Mouse (Mus musculus) hematopoietic multipotent progenitor cell, adult 10-12 weeks (in vitro differentiated cells): Measurements from ENCODE around the gene Fcor. TPM values are rescaled to one million over a fixed set of nuclear protein-coding genes. Genes with fewer than 3 reads are reported as not detected.

Source experiments
- polyA plus RNA-seq: library from polyadenylated mRNA; stranded (reverse); fragments of >175 nt; gene quantifications from 2 replicates; pipeline ENCODE4 v1.2.3, GENCODE M21; 2012; ENCODE audit warnings: low replicate concordance

The Fcor gene
- 0.49 TPM in 1 of 2 replicates, not detected in the other for polyA plus RNA-seq

DNA sequence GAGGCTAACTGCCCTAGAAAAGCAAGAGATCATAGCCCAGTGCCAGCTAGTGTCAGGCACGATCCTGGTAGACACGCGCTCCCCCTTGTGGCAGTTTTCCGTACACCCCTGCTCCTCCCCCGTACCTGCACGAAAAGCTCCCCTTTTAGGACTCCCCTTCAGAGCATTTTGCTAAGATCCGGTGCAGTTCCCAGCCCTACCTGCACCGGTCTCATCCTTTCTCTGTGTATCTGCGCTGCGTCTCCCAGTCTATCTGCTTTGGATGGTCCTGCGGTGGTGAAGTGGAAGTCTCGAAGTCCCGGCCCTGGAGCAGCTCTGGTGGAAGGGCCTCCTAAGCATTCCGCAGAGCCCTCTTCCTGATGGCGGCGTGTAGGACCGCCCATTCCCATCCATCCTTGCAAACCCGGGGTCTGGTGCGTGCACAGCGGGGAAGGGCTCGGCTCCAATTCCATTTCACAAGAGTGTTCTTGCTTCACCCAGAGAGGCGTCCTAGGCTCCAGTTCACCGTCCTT is at the start of gene Fcor:
Fcor (minus strand) TSS at position 383 of the 512 bp plus-strand sequence.

GRCm38 (mm10) chr8:3720551-3720950 is 48.4 kb upstream of the Fcor start, which contains the start of gene Clec4g:
Gene Clec4g, minus strand, starts transcription at chr8:3720651.

DNA sequence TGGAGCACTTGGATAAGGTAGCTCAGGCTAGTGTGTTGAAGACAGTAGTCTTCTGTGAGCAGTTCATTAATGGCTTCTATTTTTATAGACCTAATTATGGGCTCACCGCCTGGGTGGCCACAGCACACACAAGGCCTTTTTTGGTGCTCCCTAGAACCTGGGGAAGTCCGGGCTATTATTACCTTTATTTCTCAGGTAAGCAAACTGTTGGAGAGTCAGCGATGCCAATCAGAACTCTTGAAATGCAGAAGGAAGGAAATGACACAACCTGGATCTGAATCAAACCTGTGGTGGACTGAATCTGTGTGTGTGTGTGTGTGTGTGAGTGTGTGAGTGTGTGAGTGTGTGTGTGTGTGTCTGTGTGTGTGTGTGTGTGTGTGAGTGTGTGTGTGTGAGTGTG is 22.0 kb upstream of the Fcor start, which contains the start of gene Fcer2a:
Fcer2a (minus strand) TSS at position 55 of the 400 bp plus-strand sequence.

DNA sequence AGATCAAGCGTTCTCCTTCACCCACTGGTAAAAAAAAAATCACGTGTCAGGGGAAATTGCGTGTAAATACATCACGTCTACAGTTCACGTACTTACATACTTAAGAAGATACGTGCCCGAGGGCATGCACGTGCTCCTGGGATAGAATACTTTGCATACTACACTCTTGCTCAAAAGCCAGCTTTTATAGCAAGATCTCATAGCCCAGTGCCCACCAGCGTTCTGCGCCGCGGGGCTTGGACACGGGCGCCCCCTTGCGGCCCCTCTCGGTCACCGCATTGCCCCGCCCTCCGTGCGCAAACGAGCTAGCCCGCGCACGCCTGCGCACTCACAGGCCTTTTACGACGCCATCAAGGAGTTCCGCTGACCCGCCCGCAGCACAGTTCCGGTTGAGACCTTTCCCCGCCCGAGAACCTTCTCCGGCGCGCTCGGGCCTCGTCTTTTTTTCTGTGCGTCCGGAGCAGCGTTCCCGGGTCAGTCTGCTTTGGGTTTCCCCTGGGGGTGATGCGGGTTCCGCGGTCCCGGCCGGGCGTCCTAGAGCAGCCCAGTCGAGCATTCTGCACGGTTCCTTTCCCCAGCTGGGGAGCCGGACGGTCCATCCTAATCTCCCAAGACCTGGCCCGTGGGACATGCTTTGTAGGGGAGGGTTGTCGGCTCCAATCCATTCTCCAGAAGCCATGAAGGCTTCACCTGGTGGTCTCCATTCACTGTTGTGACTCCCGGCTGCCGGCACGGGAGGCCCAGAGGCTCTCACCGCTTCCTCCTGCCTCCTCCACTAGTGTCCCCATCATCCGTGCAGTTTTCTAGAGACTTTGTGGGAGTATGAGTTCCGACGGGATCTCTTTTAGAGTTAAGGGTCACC is 4.2 kb upstream of the Fcor start, which contains the start of gene Trappc5:
Trappc5 (plus strand) TSS at position 169 of the 862 bp plus-strand sequence.

GRCm38 (mm10) chr8:3665507-3665906 is 6.7 kb downstream of the Fcor start, which contains the start of gene Mcemp1:
Gene Mcemp1, plus strand, starts transcription at chr8:3665754.

DNA sequence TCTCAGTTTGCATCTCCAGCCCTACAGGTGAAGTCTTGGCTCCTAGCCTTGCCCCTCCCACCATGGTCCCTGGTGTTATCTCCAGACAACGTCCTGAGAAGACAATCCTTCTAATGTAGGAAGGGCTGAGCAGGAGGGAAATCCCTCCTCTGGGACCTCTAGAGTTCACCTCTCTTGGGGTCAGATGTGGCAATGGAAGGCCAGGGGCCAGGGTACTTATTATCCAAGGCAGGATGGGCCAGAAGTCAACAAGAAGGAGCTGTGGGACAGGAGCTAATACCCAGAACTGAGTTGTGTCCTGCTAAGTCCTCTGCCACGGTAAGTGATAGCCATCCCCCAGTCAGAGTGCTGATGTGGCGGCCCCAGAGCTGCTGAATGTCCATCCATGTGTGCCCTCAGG is 16.6 kb downstream of the Fcor start, which contains the start of gene Retn:
Retn (plus strand) TSS at position 245 of the 400 bp plus-strand sequence.

GRCm38 (mm10) chr8:3630647-3631477 is 41.3 kb downstream of the Fcor start, which contains the start of gene Stxbp2:
Gene Stxbp2, plus strand, starts transcription at chr8:3630955.

DNA sequence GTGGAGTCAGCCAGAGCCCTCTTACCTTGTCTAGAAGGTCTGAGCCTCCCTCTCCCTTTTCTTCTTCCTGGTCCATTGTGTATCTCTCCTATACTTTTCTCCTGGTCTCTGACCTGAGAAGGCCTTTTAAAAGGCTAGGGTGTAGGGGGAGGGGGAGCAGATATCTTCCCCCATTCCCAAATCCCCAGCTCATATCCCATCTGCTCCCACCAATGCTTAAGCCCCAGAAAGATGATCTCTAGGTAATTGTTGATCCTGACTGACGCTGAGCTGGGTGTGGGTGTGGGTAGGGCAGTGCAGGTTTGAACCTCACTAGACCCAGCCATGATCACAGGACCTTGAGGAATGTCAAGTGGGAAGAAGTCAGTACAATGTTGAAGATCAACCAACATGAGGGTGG is 46.7 kb downstream of the Fcor start, which contains the start of gene Pcp2:
Pcp2 (minus strand) TSS at position 101 of the 400 bp plus-strand sequence.

DNA sequence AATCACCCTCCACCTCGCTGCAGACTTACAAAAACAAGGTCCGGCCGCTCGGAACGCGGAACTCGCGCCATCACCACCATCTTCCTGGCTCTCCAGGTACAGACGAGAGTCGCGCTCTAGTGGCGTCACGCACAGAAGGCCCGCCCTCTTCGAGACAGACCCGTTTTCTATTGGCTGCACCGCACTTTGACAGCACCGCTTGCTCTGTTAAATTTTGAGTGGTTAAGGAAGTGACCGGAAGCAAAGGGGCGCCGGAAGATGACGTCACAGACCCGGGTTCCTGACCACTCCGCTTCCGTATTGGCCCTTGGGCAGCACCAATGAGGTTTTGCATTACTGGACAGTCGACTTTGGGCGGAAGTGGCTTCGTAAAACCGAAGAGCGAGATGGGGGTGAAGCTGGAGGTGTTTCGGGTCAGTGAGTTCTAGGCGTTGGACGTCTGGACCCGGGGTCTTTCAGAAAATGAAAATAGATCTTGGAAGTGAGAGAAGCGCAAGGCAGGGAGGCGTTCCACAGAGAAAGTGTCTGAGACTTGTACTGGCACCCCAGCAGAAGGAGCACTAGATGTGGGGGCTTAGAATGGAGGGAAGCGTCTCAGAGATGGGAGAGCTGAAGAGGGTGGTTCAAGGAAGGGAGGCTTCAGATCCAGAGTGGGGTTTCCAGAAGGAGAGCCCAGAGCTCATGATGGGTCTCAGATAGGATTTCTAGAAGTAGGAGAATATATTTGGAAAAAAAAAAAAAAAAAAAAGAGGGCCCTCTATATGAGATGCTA is 50.8 kb downstream of the Fcor start, which contains the start of the genes Xab2 and Pet100:
Xab2 (minus strand) TSS at position 118 of the 772 bp plus-strand sequence.
Pet100 (plus strand) TSS at position 350 of the 772 bp plus-strand sequence.

Other genes starting within 250 kb of the Fcor start
- 1.2 and 2.5 TPM in 2 replicates for gene Pex11g, start 204.7 kb downstream of the Fcor start, polyA plus RNA-seq
- gene Tex45, start 201.5 kb downstream of the Fcor start, polyA plus RNA-seq, result not detected in 2 replicates
- gene Zfp358, start 179.2 kb downstream of the Fcor start, polyA plus RNA-seq, result 14.3 and 16.8 TPM in 2 replicates
- 222 and 644 TPM in 2 replicates for gene Mcoln1, start 171.9 kb downstream of the Fcor start, polyA plus RNA-seq
- 29.1 and 33.3 TPM in 2 replicates for gene Pnpla6, start 157.0 kb downstream of the Fcor start, polyA plus RNA-seq
- not detected in 2 replicates for gene C330021F23Rik, start 104.4 kb downstream of the Fcor start, polyA plus RNA-seq
- 0.71 and 0.91 TPM in 2 replicates for gene Camsap3, start 85.1 kb downstream of the Fcor start, polyA plus RNA-seq
- 29.0 and 45.7 TPM in 2 replicates for gene Xab2, start 51.0 kb downstream of the Fcor start, polyA plus RNA-seq
- 49.9 and 67.0 TPM in 2 replicates for gene Pet100, start 50.8 kb downstream of the Fcor start, polyA plus RNA-seq
- gene Pcp2, start 46.8 kb downstream of the Fcor start, polyA plus RNA-seq, result not detected in 2 replicates
- gene Stxbp2, start 41.4 kb downstream of the Fcor start, polyA plus RNA-seq, result 150 and 483 TPM in 2 replicates
- 0.15 and 0.60 TPM in 2 replicates for gene Retn, start 16.6 kb downstream of the Fcor start, polyA plus RNA-seq
- 0.71 and 1.0 TPM in 2 replicates for gene Mcemp1, start 6.6 kb downstream of the Fcor start, polyA plus RNA-seq
- gene Trappc5, start 3.9 kb upstream of the Fcor start, polyA plus RNA-seq, result 27.5 and 30.0 TPM in 2 replicates
- 83.0 and 276 TPM in 2 replicates for gene Fcer2a, start 21.8 kb upstream of the Fcor start, polyA plus RNA-seq
- gene Clec4g, start 48.3 kb upstream of the Fcor start, polyA plus RNA-seq, result 0.20 and 0.39 TPM in 2 replicates
- 6.7 and 12.2 TPM in 2 replicates for gene Cd209a, start 76.6 kb upstream of the Fcor start, polyA plus RNA-seq
- gene Cd209e, start 181.9 kb upstream of the Fcor start, polyA plus RNA-seq, result 0.14 and 0.17 TPM in 2 replicates
- gene Cd209d, start 206.2 kb upstream of the Fcor start, polyA plus RNA-seq, result 0.44 and 0.67 TPM in 2 replicates